ENCODE assay signal across 16 mouse cellular contexts in genomic region chr5:121938065-121938849, GRCm38 (mm10).
DNase-seq lines count a peak whose midpoint lies in the region; ATAC-seq and TF ChIP-seq lines count a peak whose summit lies in the region.
"Had no signal": no experiment of that assay in that cellular context is flagged by ENCODE, and none has a peak within 500 bp of the region (broad histone marks: within the 10 kb centered on the region; RNA-seq: fewer than 3 reads in every experiment).

No protein-coding gene starts in this region.

- no peak for ATAC-seq in heart, embryonic 12.5 days (ENCODE audit: insufficient number of reproducible peaks, low FRiP score)
- ATAC-seq in embryonic facial prominence, embryonic 13.5 days (ENCODE audit: insufficient number of reproducible peaks, insufficient read depth, low FRiP score, low TSS enrichment, low read depth), result no peak
- peak; percentile 58; the same call in 1 of the 2 replicates for ATAC-seq in hindbrain, embryonic 11.5 days (ENCODE audit: low FRiP score)
- no peak for ATAC-seq in midbrain, embryonic 16.5 days
- ATAC-seq: intestine, postnatal 0 days; lung, postnatal 0 days had no signal

- H3K9ac ChIP-seq in heart, embryonic 12.5 days, result peak overlapping the region; percentile 17; the same call in 1 of the 2 replicates
- peak overlapping the region; percentile 49; the same call in 1 of the 2 replicates for H3K9ac ChIP-seq in embryonic facial prominence, embryonic 13.5 days
- H3K9ac ChIP-seq in hindbrain, embryonic 11.5 days (ENCODE audit: low read depth, low read length), result no peak overlapping the region
- H3K9ac ChIP-seq in midbrain, embryonic 16.5 days (ENCODE audit: low read depth, low read length), result 0 out of 2 replicates have a peak overlapping the region, but pooled peaks have one; percentile 15
- H3K9ac ChIP-seq: embryonic facial prominence, embryonic 15.5 days had no signal

- H3K4me3 ChIP-seq in heart, embryonic 12.5 days, result no peak overlapping the region
- no peak overlapping the region for H3K4me3 ChIP-seq in embryonic facial prominence, embryonic 13.5 days
- H3K4me3 ChIP-seq in hindbrain, embryonic 11.5 days (ENCODE audit: low read depth, low read length), result no peak overlapping the region
- no peak overlapping the region for H3K4me3 ChIP-seq in midbrain, embryonic 16.5 days (ENCODE audit: low read depth, low read length)
- H3K4me3 ChIP-seq in lung, adult 2 months (replicated peaks; ENCODE audit: extremely low read depth, low read depth, low read length), result no peak overlapping the region
- H3K4me3 ChIP-seq: embryonic facial prominence, embryonic 15.5 days; myocyte had no signal

- no peak for DNase-seq in heart, adult 9 months (ENCODE audit: low spot score in 2 of 2)
- peak; percentile 40 for DNase-seq in hindbrain, embryonic 11.5 days (ENCODE audit: low spot score)
- DNase-seq in lung, adult 2 months, result no peak
- DNase-seq in yolk sac, embryonic 10.5 days (ENCODE audit: low spot score), result no peak
- no peak for DNase-seq in layer of hippocampus, postnatal 10 days (ENCODE audit: low spot score in 2 of 2)
- DNase-seq: cerebellum, postnatal 10 days; gastrocnemius, postnatal 14 days; kidney, postnatal 25 days; liver had no signal

- no peak for TF ChIP-seq CTCF in lung, adult 2 months (IDR thresholded peaks at IDR 0.05; ENCODE audit: insufficient read depth, low read length)

- peak overlapping the region; percentile 18 for H3K27ac ChIP-seq in heart, embryonic 12.5 days (ENCODE audit: poor library complexity, severe bottlenecking)
- H3K27ac ChIP-seq in embryonic facial prominence, embryonic 13.5 days, result no peak overlapping the region
- peak overlapping the region; percentile 31 for H3K27ac ChIP-seq in hindbrain, embryonic 11.5 days (ENCODE audit: low read depth, low read length)
- peak overlapping the region; percentile 38 for H3K27ac ChIP-seq in midbrain, embryonic 16.5 days (ENCODE audit: low read length)
- H3K27ac ChIP-seq: embryonic facial prominence, embryonic 15.5 days had no signal

- H3K4me1 ChIP-seq in heart, embryonic 12.5 days (replicated peaks), result peaks cover 46% of the 10 kb centered on the region
- peaks cover 37% of the 10 kb centered on the region for H3K4me1 ChIP-seq in embryonic facial prominence, embryonic 13.5 days
- H3K4me1 ChIP-seq in hindbrain, embryonic 11.5 days (replicated peaks; ENCODE audit: control insufficient read depth, insufficient read depth, low read length), result peaks cover 20% of the 10 kb centered on the region
- H3K4me1 ChIP-seq in midbrain, embryonic 16.5 days (ENCODE audit: control insufficient read depth, insufficient read depth, low read length), result peaks cover 8% of the 10 kb centered on the region
- H3K4me1 ChIP-seq in lung, adult 2 months (ENCODE audit: control insufficient read depth, insufficient read depth, low read length), result no peaks in the 10 kb centered on the region

- H3K9me3 ChIP-seq in heart, embryonic 12.5 days (replicated peaks), result no peaks in the 10 kb centered on the region
- no peaks in the 10 kb centered on the region for H3K9me3 ChIP-seq in embryonic facial prominence, embryonic 13.5 days
- H3K9me3 ChIP-seq in hindbrain, embryonic 11.5 days (ENCODE audit: control insufficient read depth, low read length), result no peaks in the 10 kb centered on the region
- H3K9me3 ChIP-seq in midbrain, embryonic 16.5 days (replicated peaks; ENCODE audit: control insufficient read depth, low read length, poor library complexity, severe bottlenecking), result no peaks in the 10 kb centered on the region
- H3K9me3 ChIP-seq: embryonic facial prominence, embryonic 15.5 days had no signal

- no peaks in the 10 kb centered on the region for H3K36me3 ChIP-seq in heart, embryonic 12.5 days
- no peaks in the 10 kb centered on the region for H3K36me3 ChIP-seq in embryonic facial prominence, embryonic 13.5 days
- H3K36me3 ChIP-seq in hindbrain, embryonic 11.5 days (ENCODE audit: control insufficient read depth, insufficient read depth, low read length), result no peaks in the 10 kb centered on the region
- no peaks in the 10 kb centered on the region for H3K36me3 ChIP-seq in midbrain, embryonic 16.5 days (ENCODE audit: control insufficient read depth, insufficient read depth, low read length)
- H3K36me3 ChIP-seq: embryonic facial prominence, embryonic 15.5 days had no signal

- WGBS in heart, embryonic 12.5 days, result 36% methylated on average over 18 of the region's 18 CpGs
- WGBS in embryonic facial prominence, embryonic 13.5 days, result 35% methylated on average over 18 of the region's 18 CpGs
- 19% methylated on average over 18 of the region's 18 CpGs for WGBS in hindbrain, embryonic 11.5 days
- WGBS in midbrain, embryonic 16.5 days, result 13% methylated on average over 18 of the region's 18 CpGs
- WGBS in lung, adult 2 months, result 63% methylated on average over 18 of the region's 18 CpGs

- peak overlapping the region; percentile 26; the same call in 1 of the 2 replicates for H3K4me2 ChIP-seq in heart, embryonic 12.5 days
- no peak overlapping the region for H3K4me2 ChIP-seq in embryonic facial prominence, embryonic 13.5 days
- H3K4me2 ChIP-seq in hindbrain, embryonic 11.5 days (replicated peaks; ENCODE audit: low read depth, low read length), result 0 out of 2 replicates have a peak overlapping the region, but pooled peaks have one; percentile 19
- H3K4me2 ChIP-seq in midbrain, embryonic 16.5 days (ENCODE audit: low read length), result no peak overlapping the region
- H3K4me2 ChIP-seq: embryonic facial prominence, embryonic 15.5 days had no signal

- H3K27me3 ChIP-seq in heart, embryonic 12.5 days (replicated peaks), result peaks cover 16% of the 10 kb centered on the region; the same call in 1 of the 2 replicates
- no peaks in the 10 kb centered on the region; the same call in 1 of the 2 replicates for H3K27me3 ChIP-seq in embryonic facial prominence, embryonic 13.5 days
- H3K27me3 ChIP-seq in hindbrain, embryonic 11.5 days (ENCODE audit: control insufficient read depth, insufficient read depth, low read length), result no peaks in the 10 kb centered on the region
- H3K27me3 ChIP-seq in midbrain, embryonic 16.5 days (ENCODE audit: control insufficient read depth, insufficient read depth, low read depth, low read length), result no peaks in the 10 kb centered on the region
- H3K27me3 ChIP-seq: embryonic facial prominence, embryonic 15.5 days had no signal

- TF ChIP-seq POLR2A in lung, adult 2 months (IDR thresholded peaks at IDR 0.05; ENCODE audit: borderline replicate concordance, extremely low read depth, low read depth, low read length), result no peak

Comparison
In these comparisons a context has a peak if more than half of its experiments do, and no peak if none do; other contexts are left out.
1. H3K4me2 ChIP-seq: peak in heart, embryonic 12.5 days (single experiment) and hindbrain, embryonic 11.5 days (single experiment); none in embryonic facial prominence, embryonic 13.5 days (single experiment) and midbrain, embryonic 16.5 days (single experiment).